ENCODE assay signal across 8 mouse cellular contexts in genomic region chr17:88529519-88530235, GRCm38 (mm10). TPM values are rescaled to one million over a fixed set of nuclear protein-coding genes. Genes with fewer than 3 reads are reported as not detected.
DNase-seq lines count a peak whose midpoint lies in the region; ATAC-seq lines count a peak whose summit lies in the region.

Gene Ppp1r21, plus strand, starts transcription at chr17:88530118.

- peak; percentile 99 for DNase-seq in adrenal gland, adult (ENCODE audit: inconsistent age in 2 of 2, low spot score in 1 of 2)
- DNase-seq in embryo, embryonic 10.5 days (ENCODE audit: low spot score) = peak; percentile 97
- peak; percentile 99 for DNase-seq in gastrocnemius, postnatal 14 days
- peak; percentile 97 to 99 for DNase-seq in left cerebral cortex, postnatal 10 days (ENCODE audit: extremely low spot score in 1 of 2, low spot score in 2 of 2)
- DNase-seq in right cerebral cortex, postnatal 25 days = peak; percentile 98
- peak; percentile 98 to 99 for DNase-seq in urinary bladder, postnatal 4 days (ENCODE audit: low spot score in 2 of 2)

- peak; percentile 88 for ATAC-seq in inflammation-experienced regulatory T-cells, adult 6 months
- ATAC-seq in megakaryocyte-erythroid progenitor cell, adult 5-6 weeks (replicated peaks; ENCODE audit: low FRiP score, low TSS enrichment, poor library complexity, severe bottlenecking) = peak; percentile 96

- intact Hi-C loops in gastrocnemius, postnatal 14 days (cut with DNase I; ENCODE audit: low total_unique reads) = loop anchor here (10.0 kb wide), 1 partner anchor 205 kb away; no protein-coding TSS in a partner anchor
- intact Hi-C loops in left cerebral cortex, postnatal 10 days (cut with DNase I) = loop anchor here (2.0 kb wide), 1 partner anchor 111 kb away; no protein-coding TSS in a partner anchor

RNA-seq across cellular contexts. Expression of gene Ppp1r21, which starts in this region (rescaled TPM):
- total RNA-seq in gastrocnemius, postnatal 14 days (2021) = 1 to 10 TPM; 6.1 to 6.6 TPM
- polyA plus RNA-seq in inflammation-experienced regulatory T-cells, adult 6 months (2017; shearing (Covaris generic)) = 10 to 100 TPM; 16.8 to 31.9 (median 28.2) TPM
- total RNA-seq in left cerebral cortex, postnatal 10 days (2021) = 10 to 100 TPM; 66.4 to 69.0 TPM
- total RNA-seq in megakaryocyte-erythroid progenitor cell, adult 5-6 weeks (2014; fragmentation: Nextera tagmentation) = 46.2 and 47.1 TPM in 2 replicates
- 28.0 and 29.1 TPM in 2 replicates for total RNA-seq in megakaryocyte-erythroid progenitor cell, adult 5-6 weeks (2017)

Comparison
In these comparisons a context has a peak if more than half of its experiments do, and no peak if none do; other contexts are left out.
1. Peak in every context shown above with its lines: DNase-seq and ATAC-seq.